Mouse (Mus musculus) gastrocnemius, postnatal 36 days (tissue): Measurements from ENCODE around the gene Actr2. TPM values are rescaled to one million over a fixed set of nuclear protein-coding genes. Genes with fewer than 3 reads are reported as not detected.
"Not testable (repeated sequence)": the region's sequence is repeated elsewhere in the genome, so short reads cannot be mapped to it uniquely, and the experiment has no call there.

ENCODE experiments used
- DNase-seq, 2 experiments: peaks; one replicate each; pipeline ENCODE4 v3.0.0; 2022
- intact Hi-C: fragments of 180-260 bp; cut with DNase I; formaldehyde crosslinking; loops from one replicate; pipeline ENCODE4 v1.15.1; 2025
- long read RNA-seq, 2 experiments: library from polyadenylated mRNA; stranded (forward); transcript quantifications; one replicate each; pipeline ENCODE4 v2.0.0; 2021
- total RNA-seq, 2 experiments: library from RNA; stranded (reverse); gene quantifications; 2 replicates each; pipeline ENCODE4 v1.2.3; 2021

Actr2 gene
- total RNA-seq = 10 to 100 TPM; 31.1 to 34.0 TPM
- long read RNA-seq, experiment 1, partial matches to known transcripts = 0 of 26 reads
- long read RNA-seq, experiment 1, other reads (novel, unspliced or antisense) = 23 of 26 reads
- long read RNA-seq, experiment 2, partial matches to known transcripts = 1 of 32 reads
- long read RNA-seq, experiment 2, other reads (novel, unspliced or antisense) = 29 of 32 reads

- peak; percentile 97 to 98 for DNase-seq
- intact Hi-C loops = loop anchor here (5.0 kb wide), 1 partner anchor 629 kb away; the partner anchor contains the start of gene Aftph
Observed at GRCm38 (mm10) chr11:20112741-20113480, at the start of gene Actr2. Gene Actr2, minus strand, starts transcription at chr11:20112913.

- DNase-seq = no peak
- intact Hi-C loops = no loop called here
Observed at GRCm38 (mm10) chr11:20158879-20159278, 46.2 kb upstream of the Actr2 start.

- DNase-seq, intact Hi-C loops: not testable (repeated sequence)
Observed at GRCm38 (mm10) chr11:20153542-20153941, 40.8 kb upstream of the Actr2 start.

- no peak for DNase-seq
- intact Hi-C loops = no loop called here
Observed at GRCm38 (mm10) chr11:20152107-20152901, 39.6 kb upstream of the Actr2 start.

GRCm38 (mm10) chr11:20151290-20151689 is 38.6 kb upstream of the Actr2 start:
- intact Hi-C loops = no loop called here
- no peak for DNase-seq

GRCm38 (mm10) chr11:20149936-20150335 is 37.2 kb upstream of the Actr2 start:
- intact Hi-C loops = no loop called here
- no peak for DNase-seq

- DNase-seq = no peak
- intact Hi-C loops = no loop called here
Observed at GRCm38 (mm10) chr11:20145383-20145782, 32.7 kb upstream of the Actr2 start.

- no peak for DNase-seq
- intact Hi-C loops = loop anchor here (5.0 kb wide), 1 partner anchor 53 kb away; no protein-coding TSS in a partner anchor
Observed at GRCm38 (mm10) chr11:20144536-20145263, 32.0 kb upstream of the Actr2 start.

- intact Hi-C loops = loop anchor here (5.0 kb wide), 1 partner anchor 54 kb away; no protein-coding TSS in a partner anchor
- not testable (repeated sequence) for DNase-seq
Observed at GRCm38 (mm10) chr11:20143687-20144086, 31.0 kb upstream of the Actr2 start.

GRCm38 (mm10) chr11:20142516-20142915 is 29.8 kb upstream of the Actr2 start:
- intact Hi-C loops = loop anchor here (5.0 kb wide), 1 partner anchor 55 kb away; no protein-coding TSS in a partner anchor
- DNase-seq = no peak

- DNase-seq = no peak
- intact Hi-C loops = loop anchor here (5.0 kb wide), 1 partner anchor 57 kb away; no protein-coding TSS in a partner anchor
Observed at GRCm38 (mm10) chr11:20140286-20140685, 27.6 kb upstream of the Actr2 start.

GRCm38 (mm10) chr11:20139711-20140110 is 27.0 kb upstream of the Actr2 start:
- intact Hi-C loops = loop anchor here (5.0 kb wide), 1 partner anchor 58 kb away; no protein-coding TSS in a partner anchor
- no peak for DNase-seq

GRCm38 (mm10) chr11:20138498-20139208 is 25.9 kb upstream of the Actr2 start:
- no peak for DNase-seq
- intact Hi-C loops = no loop called here

- intact Hi-C loops = no loop called here
- DNase-seq = no peak
Observed at GRCm38 (mm10) chr11:20137872-20138271, 25.2 kb upstream of the Actr2 start.

GRCm38 (mm10) chr11:20136314-20136713 is 23.6 kb upstream of the Actr2 start:
- no peak for DNase-seq
- intact Hi-C loops = no loop called here

- DNase-seq = not testable (repeated sequence)
- intact Hi-C loops = loop anchor here (5.0 kb wide), 1 partner anchor 112 kb away; the partner anchor contains the start of gene Cep68
Observed at GRCm38 (mm10) chr11:20134869-20135268, 22.2 kb upstream of the Actr2 start.

GRCm38 (mm10) chr11:20133721-20134120 is 21.0 kb upstream of the Actr2 start:
- intact Hi-C loops = loop anchor here (2.0 to 5.0 kb wide), 2 partner anchors 114 to 267 kb away; partner anchors contain the start of gene Cep68
- DNase-seq = no peak

- intact Hi-C loops = loop anchor here (2.0 to 5.0 kb wide), 2 partner anchors 114 to 268 kb away; partner anchors contain the start of gene Cep68
- peak; percentile 64 to 68 for DNase-seq
Observed at GRCm38 (mm10) chr11:20132955-20133562, 20.3 kb upstream of the Actr2 start.
